Mouse (Mus musculus) ES-E14 (cell line): ENCODE measurements at regions not wholly inside any gene's neighbourhood (a gene's known extent, or its start where the extent isn't known, plus 50 kb on each side); places are given as distances from the start of the nearest gene placed in this dataset.

Experiments used
- DNase-seq: peaks from one replicate; pipeline ENCODE4 v3.0.0-alpha.2; 2013; ENCODE audit warnings: low read depth, low spot score
- H3K27ac ChIP-seq: 2 replicates; pipeline ENCODE4 v1.5.1; 2012; ENCODE audit warnings: low read depth, mild to moderate bottlenecking, low read length, moderate library complexity, mixed read lengths; ENCODE audit not compliant: poor library complexity, insufficient read depth, severe bottlenecking
- H3K36me3 ChIP-seq: 2 replicates; pipeline ENCODE4 v1.6.1; 2012; ENCODE audit warnings: mild to moderate bottlenecking, low read length, moderate library complexity, mixed read lengths; ENCODE audit not compliant: control insufficient read depth, poor library complexity, insufficient read depth, severe bottlenecking
- H3K4me1 ChIP-seq, 2 experiments: fragments of 150-350 bp in 1 of 2; sonication (generic) in 1 of 2; 2 replicates each; pipeline ENCODE4 v1.6.1; 2012; ENCODE audit warnings: low read length in 2 of 2, mild to moderate bottlenecking in 1 of 2, mixed read lengths in 1 of 2; ENCODE audit not compliant: control insufficient read depth in 2 of 2, insufficient read depth in 2 of 2, poor library complexity in 1 of 2
- H3K4me3 ChIP-seq, 2 experiments: fragments of 150-350 bp in 1 of 2; sonication (generic) in 1 of 2; 2 replicates each; pipeline ENCODE4 v1.5.1; 2012; ENCODE audit warnings: low read length in 2 of 2, low read depth in 1 of 2, mild to moderate bottlenecking in 1 of 2, mixed read lengths in 1 of 2; ENCODE audit not compliant: insufficient read depth in 1 of 2, poor library complexity in 1 of 2, severe bottlenecking in 1 of 2
- H3K9ac ChIP-seq: 2 replicates; pipeline ENCODE4 v1.6.1; 2012; ENCODE audit warnings: low read depth, mild to moderate bottlenecking, low read length, mixed read lengths; ENCODE audit not compliant: poor library complexity, insufficient read depth, severe bottlenecking
- H3K9me3 ChIP-seq: fragments of 150-350 bp; sonication (generic); 2 replicates; pipeline ENCODE4 v1.6.1; 2012; ENCODE audit warnings: low read depth, mild to moderate bottlenecking, low read length; ENCODE audit not compliant: control insufficient read depth, insufficient read depth
- CHD2 ChIP-seq: IDR thresholded peaks from 2 replicates; pipeline ENCODE4 v1.6.1; 2014; ENCODE audit warnings: mild to moderate bottlenecking, low read depth, low read length, inconsistent platforms
- HCFC1 ChIP-seq: IDR thresholded peaks from 2 replicates; pipeline ENCODE4 v1.6.1; 2012; ENCODE audit warnings: low read length, inconsistent platforms, borderline replicate concordance; ENCODE audit not compliant: insufficient read depth
- MAFK ChIP-seq: IDR thresholded peaks from 2 replicates; pipeline ENCODE4 v1.6.1; 2014; ENCODE audit warnings: mild to moderate bottlenecking, low read depth, low read length, inconsistent platforms; ENCODE audit not compliant: insufficient read depth
- ZC3H11A ChIP-seq: IDR thresholded peaks from 2 replicates; pipeline ENCODE4 v1.6.1; 2012; ENCODE audit warnings: low read depth, mild to moderate bottlenecking, inconsistent platforms, low read length, borderline replicate concordance
- ZNF384 ChIP-seq: IDR thresholded peaks from 2 replicates; pipeline ENCODE4 v1.6.1; 2012; ENCODE audit warnings: low read depth, low read length, inconsistent platforms
- in situ Hi-C, 2 experiments: fragments of 600-800 bp; cut with MboI; formaldehyde crosslinking; loops; one replicate each; pipeline ENCODE4 v1.15.1; 2025; ENCODE audit warnings: low sequenced_read_pairs in 2 of 2, inconsistent platforms in 1 of 2; ENCODE audit not compliant: unreplicated experiment in 2 of 2

DNA sequence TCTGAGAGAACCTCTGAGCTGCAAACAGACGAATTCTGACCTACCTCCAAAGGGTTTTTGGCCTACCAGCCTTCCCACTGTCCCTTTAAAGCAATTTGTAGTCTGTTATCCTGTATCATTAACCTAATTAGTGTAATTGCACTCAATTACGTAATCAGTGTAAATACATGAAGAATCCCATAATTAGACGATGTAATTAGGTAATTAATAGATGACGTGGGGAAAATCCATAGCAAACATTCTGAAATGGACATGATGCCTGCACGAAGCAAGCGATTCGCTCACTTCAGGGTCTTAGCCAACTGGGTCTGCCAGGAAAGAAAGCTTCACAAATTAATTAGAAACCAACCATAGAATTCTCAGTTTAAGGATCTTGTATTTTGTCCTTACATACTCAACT lies 55.4 kb upstream of the Pbx1 start:
- in situ Hi-C loops, result no loop called here
- no peaks in the 10 kb centered on the region for H3K9me3 ChIP-seq
- no peaks in the 10 kb centered on the region for H3K36me3 ChIP-seq
- TF ChIP-seq ZNF384 (no peak), HCFC1 (no peak), CHD2 (no peak), ZC3H11A (no peak), MAFK (no peak)
- H3K27ac ChIP-seq, result no peak overlapping the region
- no peak for DNase-seq
- H3K9ac ChIP-seq, result no peak overlapping the region
- H3K4me1 ChIP-seq, result no peaks in the 10 kb centered on the region
- no peak overlapping the region for H3K4me3 ChIP-seq

DNA sequence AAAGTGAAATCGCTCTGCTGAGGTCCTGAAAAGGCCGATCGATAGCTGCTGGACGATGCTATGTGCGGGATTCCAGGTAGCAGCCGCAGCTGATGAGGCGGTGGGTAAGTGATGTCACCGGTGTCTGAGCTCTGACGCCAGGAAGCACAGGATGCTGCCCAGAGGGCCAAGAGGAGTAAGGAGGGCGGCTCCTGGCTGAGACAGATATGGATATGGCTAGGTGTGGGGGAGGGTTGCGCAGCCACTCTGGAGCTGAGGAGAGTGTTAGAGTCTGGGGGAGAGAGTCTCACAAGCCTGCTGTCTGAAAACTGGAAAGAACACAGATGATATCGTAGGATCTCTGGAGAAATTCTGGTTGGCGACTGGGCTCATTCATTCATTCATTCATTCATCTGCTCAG lies 51.6 kb upstream of the Pbx1 start:
- no peaks in the 10 kb centered on the region for H3K4me1 ChIP-seq
- no peak overlapping the region for H3K9ac ChIP-seq
- H3K9me3 ChIP-seq, result no peaks in the 10 kb centered on the region
- no peaks in the 10 kb centered on the region for H3K36me3 ChIP-seq
- H3K4me3 ChIP-seq, result no peak overlapping the region
- TF ChIP-seq ZC3H11A, result no peak
- TF ChIP-seq MAFK, result no peak
- no peak for TF ChIP-seq HCFC1
- TF ChIP-seq CHD2, result no peak
- TF ChIP-seq ZNF384, result no peak
- H3K27ac ChIP-seq, result no peak overlapping the region
- in situ Hi-C loops, result no loop called here
- no peak for DNase-seq
